Mouse (Mus musculus): ENCODE measurements around the gene 0610009B22Rik.

DNA sequence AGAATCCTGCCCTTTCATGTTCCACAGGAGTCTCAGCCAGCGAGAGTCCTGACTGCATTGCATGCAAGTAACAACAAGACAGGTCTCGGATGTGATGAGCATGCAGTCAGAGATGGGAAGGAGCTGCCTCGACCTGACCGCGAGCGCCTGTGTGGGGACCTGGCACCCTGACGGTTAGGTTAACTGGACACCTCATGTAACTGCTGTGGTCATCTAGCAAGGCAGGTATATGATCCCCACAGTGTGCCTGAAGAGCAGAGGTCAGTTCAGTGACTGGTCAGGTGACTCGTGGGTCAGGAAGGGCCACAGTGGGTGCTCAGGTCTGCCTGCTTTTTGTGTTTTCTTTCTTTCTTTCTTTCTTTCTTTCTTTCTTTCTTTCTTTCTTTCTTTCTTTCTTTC lies 6.7 kb downstream of the 0610009B22Rik start:
- no peak for TF ChIP-seq POLR2A (IDR thresholded peaks at IDR 0.05; ENCODE audit: low read depth, low read length)
- TF ChIP-seq CTCF (conservative IDR thresholded peaks at IDR 0.05; ENCODE audit: insufficient read depth, insufficient read length, low read depth, low read length), result no peak
